Mouse (Mus musculus) limb, embryonic 11.5 days (tissue): ENCODE measurements around the gene Lgr5. TPM values are rescaled to one million over a fixed set of nuclear protein-coding genes. Genes with fewer than 3 reads are reported as not detected.

ENCODE experiments used
- ATAC-seq: fragments of 200-750 bp; cut with Nextera tagmentation; 2 replicates; pipeline ENCODE4 v1.8.0; 2017; ENCODE audit warnings: low read depth; ENCODE audit not compliant: insufficient number of reproducible peaks, low FRiP score, low TSS enrichment
- DNase-seq: peaks from one replicate; pipeline ENCODE4 v3.0.0-alpha.2; 2015; ENCODE audit warnings: low spot score
- H3K27ac ChIP-seq: fragments of 300-500 bp; sonication (generic); replicated peaks from 2 replicates; pipeline ENCODE4 v1.5.1; 2014; ENCODE audit warnings: low read depth, mild to moderate bottlenecking, low read length
- H3K27me3 ChIP-seq: fragments of 300-500 bp; sonication (generic); 2 replicates; pipeline ENCODE4 v1.6.1; 2014; ENCODE audit warnings: mild to moderate bottlenecking, low read length, mixed read lengths; ENCODE audit not compliant: control insufficient read depth, insufficient read depth
- H3K36me3 ChIP-seq: fragments of 300-500 bp; sonication (generic); 2 replicates; pipeline ENCODE4 v1.6.1; 2014; ENCODE audit warnings: mild to moderate bottlenecking, low read length, moderate library complexity, mixed read lengths; ENCODE audit not compliant: control insufficient read depth, insufficient read depth
- H3K4me1 ChIP-seq: fragments of 300-500 bp; sonication (generic); 2 replicates; pipeline ENCODE4 v1.6.1; 2014; ENCODE audit warnings: low read length, mixed read lengths; ENCODE audit not compliant: control insufficient read depth, insufficient read depth
- H3K4me2 ChIP-seq: fragments of 300-500 bp; sonication (generic); 2 replicates; pipeline ENCODE4 v1.6.1; 2014; ENCODE audit warnings: low read depth, mild to moderate bottlenecking, moderate library complexity; ENCODE audit not compliant: severe bottlenecking
- H3K4me3 ChIP-seq: fragments of 300-500 bp; sonication (generic); 2 replicates; pipeline ENCODE4 v1.5.1; 2014; ENCODE audit warnings: low read depth, low read length
- H3K9ac ChIP-seq: fragments of 300-500 bp; sonication (generic); 2 replicates; pipeline ENCODE4 v1.6.1; 2014; ENCODE audit warnings: mild to moderate bottlenecking, low read length
- H3K9me3 ChIP-seq: fragments of 300-500 bp; sonication (generic); 2 replicates; pipeline ENCODE4 v1.6.1; 2016; ENCODE audit warnings: low read length; ENCODE audit not compliant: control insufficient read depth
- WGBS: fragments of 180-500 bp; shearing (Covaris S2); extraction: QIAGEN DNeasy Blood & Tissue Kit; methylation state at CpG from one replicate; pipeline ENCODE4 v1.1.7; 2014; 5-methylcytosine and 5-hydroxymethylcytosine counted together
- polyA plus RNA-seq: library from polyadenylated mRNA; unstranded; fragments of >200 nt; fragmentation: Nextera tagmentation; extraction: Ambion mirVana; gene quantifications from 2 replicates; pipeline ENCODE4 v1.2.1, GENCODE M21; 2014

Gene Lgr5
- polyA plus RNA-seq, 1 experiment from 2014 or later: 4.3 TPM

DNA sequence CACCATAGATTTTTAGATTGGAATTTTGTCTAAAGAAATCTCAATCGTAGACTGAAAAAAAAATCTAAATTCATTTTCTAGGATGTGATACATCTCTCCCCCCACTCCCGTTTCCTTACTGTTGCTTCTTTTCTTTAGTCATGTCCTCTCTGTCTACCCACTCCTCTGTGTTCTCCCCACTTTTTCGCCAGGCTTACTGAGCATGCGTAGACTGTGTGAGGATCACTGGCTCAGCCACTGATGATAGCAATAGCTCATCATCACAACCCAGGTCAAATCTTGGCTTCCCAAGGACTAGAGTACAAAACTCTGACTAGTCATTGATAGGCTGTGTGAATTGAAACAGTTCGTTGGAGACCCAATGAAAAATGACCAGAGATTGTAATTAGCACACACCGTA is 6.1 kb upstream of the Lgr5 start:
- ATAC-seq (0 out of 2 replicates have a peak, but pooled peaks have one; percentile 44), DNase-seq (no peak)
- H3K36me3 ChIP-seq: no peaks in the 10 kb centered on the region
- H3K27me3 ChIP-seq: peaks cover 5% of the 10 kb centered on the region
- H3K9ac ChIP-seq: no peak overlapping the region
- WGBS: 80% methylated on average over 6 of the region's 6 CpGs
- no peak overlapping the region for H3K4me3 ChIP-seq
- H3K4me1 ChIP-seq: peaks cover 4% of the 10 kb centered on the region; the same call in 1 of the 2 replicates
- H3K9me3 ChIP-seq: no peaks in the 10 kb centered on the region
- no peak overlapping the region for H3K4me2 ChIP-seq
- no peak overlapping the region for H3K27ac ChIP-seq

DNA sequence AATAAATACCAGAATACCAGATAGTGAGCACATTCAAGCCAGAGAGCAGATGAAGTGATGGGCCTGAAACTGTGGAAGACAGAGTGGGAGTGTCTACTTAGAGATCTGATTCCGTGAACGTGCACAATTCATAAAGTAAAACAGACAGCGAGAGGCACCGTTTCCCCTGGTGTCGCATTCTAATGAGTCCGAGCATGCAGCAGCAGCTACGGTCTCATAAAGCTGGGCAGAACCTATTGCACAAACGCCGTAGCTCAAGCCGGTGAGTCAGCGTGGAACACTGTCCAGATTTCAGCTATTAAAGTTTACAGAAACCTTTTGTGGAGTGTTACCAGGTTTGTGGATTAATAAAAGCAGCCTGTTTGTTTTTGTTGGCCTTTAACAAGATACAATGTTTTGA is 5.6 kb upstream of the Lgr5 start:
- H3K4me2 ChIP-seq: no peak overlapping the region
- peaks cover 8% of the 10 kb centered on the region for H3K27me3 ChIP-seq
- no peak overlapping the region for H3K4me3 ChIP-seq
- no peaks in the 10 kb centered on the region for H3K9me3 ChIP-seq
- no peak overlapping the region for H3K9ac ChIP-seq
- peak; percentile 59 for DNase-seq
- ATAC-seq: 0 out of 2 replicates have a peak, but pooled peaks have one; percentile 31
- peaks cover 4% of the 10 kb centered on the region; the same call in 1 of the 2 replicates for H3K4me1 ChIP-seq
- no peak overlapping the region for H3K27ac ChIP-seq
- WGBS: 33% methylated on average over 11 of the region's 11 CpGs
- no peaks in the 10 kb centered on the region for H3K36me3 ChIP-seq

DNA sequence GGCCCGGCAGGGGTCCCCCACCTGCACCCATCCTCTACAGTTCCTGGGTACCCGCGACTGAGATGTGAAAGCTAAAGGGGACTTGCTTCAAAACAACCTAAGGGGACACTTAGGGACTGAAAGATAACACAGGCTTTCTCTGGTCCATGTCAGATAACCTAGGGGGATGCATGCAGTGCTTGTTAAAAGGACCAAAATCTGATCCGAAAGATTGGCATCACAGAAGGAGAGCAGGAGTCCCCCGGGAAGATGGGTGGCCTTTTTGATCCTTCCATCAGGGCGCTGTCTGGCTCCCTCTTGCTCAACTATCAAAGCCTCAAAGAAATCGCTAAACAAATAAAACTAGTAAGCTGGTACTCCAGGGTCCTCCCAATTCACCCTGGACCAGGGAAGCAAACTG is 399 bp upstream of the Lgr5 start:
- peak overlapping the region; percentile 97 for H3K4me2 ChIP-seq
- peak overlapping the region; percentile 53 for H3K4me3 ChIP-seq
- H3K27ac ChIP-seq: no peak overlapping the region
- no peaks in the 10 kb centered on the region for H3K9me3 ChIP-seq
- peaks cover 42% of the 10 kb centered on the region for H3K27me3 ChIP-seq
- ATAC-seq: 0 out of 2 replicates have a peak, but pooled peaks have one; percentile 4
- 2% methylated on average over 7 of the region's 7 CpGs for WGBS
- peaks cover 8% of the 10 kb centered on the region; the same call in 1 of the 2 replicates for H3K4me1 ChIP-seq
- DNase-seq: no peak
- no peaks in the 10 kb centered on the region for H3K36me3 ChIP-seq
- H3K9ac ChIP-seq: no peak overlapping the region

DNA sequence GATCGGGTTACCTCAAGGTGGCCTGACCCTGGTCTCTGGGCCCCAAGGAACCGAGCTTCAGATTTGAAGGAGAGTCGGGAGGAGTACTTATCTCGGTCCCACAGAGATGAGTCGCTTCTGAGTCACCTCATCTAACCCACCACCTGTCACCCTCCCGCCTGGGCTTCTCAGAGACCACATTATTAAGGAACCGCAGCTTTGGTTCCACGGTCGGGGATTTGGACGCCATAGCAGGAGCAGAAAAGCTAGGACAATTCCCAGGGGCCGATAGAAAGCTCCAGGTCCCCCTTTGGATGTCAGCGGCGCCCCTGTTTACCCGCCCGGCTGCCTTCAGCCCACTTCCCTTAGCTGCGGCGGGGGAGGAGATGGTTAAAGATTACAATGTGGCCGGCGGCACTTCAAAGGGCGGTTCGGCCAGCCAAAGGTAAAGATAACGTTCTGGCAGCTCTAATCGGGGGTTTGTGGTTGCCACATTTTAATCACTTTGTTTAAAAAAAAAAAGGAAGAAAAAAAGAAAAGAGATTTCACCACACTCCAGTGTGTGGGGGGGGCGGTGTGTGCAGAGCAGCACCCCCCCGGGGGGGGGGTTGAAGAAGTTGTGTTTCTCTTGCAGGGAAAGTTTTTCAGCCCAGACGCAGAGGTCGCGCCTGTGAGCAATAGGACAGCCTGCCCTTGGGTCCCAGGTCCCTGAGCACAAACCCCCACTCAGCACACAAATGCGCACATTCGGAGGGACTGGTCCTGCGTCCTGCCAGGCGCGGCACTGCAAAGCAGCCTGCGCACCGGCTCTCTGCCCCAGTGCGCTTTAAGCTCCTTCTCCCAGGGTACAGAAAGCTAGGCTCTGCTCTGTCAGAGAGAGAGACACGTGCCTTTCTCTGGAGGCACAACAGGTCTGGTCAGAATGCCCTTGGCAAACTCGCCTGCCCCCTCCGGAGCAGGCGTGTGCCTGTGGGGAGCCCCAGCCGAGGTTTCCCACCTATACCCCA is 1.0 kb downstream of the Lgr5 start:
- no peaks in the 10 kb centered on the region for H3K9me3 ChIP-seq
- peak; percentile 65 for DNase-seq
- WGBS: under 1% methylated on average over 41 of the region's 41 CpGs
- peak overlapping the region; percentile 53 for H3K4me3 ChIP-seq
- peak overlapping the region; percentile 1; the same call in 1 of the 2 replicates for H3K9ac ChIP-seq
- no peak overlapping the region for H3K27ac ChIP-seq
- peak overlapping the region; percentile 97 for H3K4me2 ChIP-seq
- peaks cover 6% of the 10 kb centered on the region; the same call in 1 of the 2 replicates for H3K4me1 ChIP-seq
- ATAC-seq: peak; percentile 42
- no peaks in the 10 kb centered on the region for H3K36me3 ChIP-seq
- H3K27me3 ChIP-seq: peaks cover 42% of the 10 kb centered on the region

DNA sequence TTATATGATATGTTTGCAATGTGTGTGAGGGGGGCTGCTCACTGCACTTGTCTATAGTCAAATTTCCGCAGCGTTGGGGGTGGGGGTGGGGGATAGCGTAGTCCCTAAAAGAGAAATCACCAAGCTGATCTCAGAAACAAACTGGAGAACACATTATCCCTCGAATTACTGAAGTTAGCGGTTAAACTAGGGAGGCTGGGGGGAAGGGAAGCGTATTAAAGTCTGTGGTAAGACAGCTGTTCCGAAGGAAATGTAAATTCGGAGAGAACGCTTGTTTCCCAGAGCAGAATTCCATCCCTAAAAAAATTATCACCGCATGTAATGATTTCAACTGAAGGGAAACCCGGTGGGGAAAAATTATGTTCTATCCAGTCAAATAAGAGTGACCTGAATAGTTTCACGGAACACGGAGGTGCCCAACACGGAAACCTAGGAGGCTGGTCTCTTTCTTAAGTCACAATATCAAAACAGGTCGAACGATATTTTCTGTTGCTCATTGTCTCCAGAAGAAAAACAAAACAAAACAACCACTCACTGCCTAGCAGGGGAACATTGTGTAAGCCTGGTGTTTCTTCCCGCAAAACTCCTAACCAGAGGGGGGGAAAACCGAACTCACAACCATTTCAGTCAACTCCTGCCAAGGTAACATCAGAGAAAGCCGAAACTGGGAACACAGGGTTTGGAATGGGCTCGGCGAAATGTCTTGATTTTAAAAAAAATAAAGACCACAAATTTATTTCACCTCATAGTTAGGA is 1.9 kb downstream of the Lgr5 start:
- WGBS: 2% methylated on average over 21 of the region's 21 CpGs

DNA sequence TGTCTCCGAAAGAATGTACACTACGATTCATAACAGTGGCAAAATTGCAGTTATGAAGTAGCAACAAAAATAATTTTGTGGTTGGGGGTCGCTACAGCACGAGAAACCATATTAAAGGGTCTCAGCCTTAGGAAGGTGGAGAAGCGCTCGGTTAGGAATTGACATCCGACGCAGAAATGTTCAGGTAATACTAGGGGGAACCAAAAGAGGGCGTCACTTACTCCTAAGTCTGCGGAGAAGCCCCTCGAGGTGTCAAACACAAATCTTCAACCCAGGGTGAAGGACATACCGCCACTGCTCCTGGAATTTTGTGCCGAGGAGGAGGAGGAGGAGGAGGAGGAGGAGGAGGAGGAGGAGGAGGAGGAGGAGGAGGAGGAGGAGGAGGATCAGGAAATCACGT is 2.9 kb downstream of the Lgr5 start:
- no peak for DNase-seq
- H3K27me3 ChIP-seq: peaks cover 42% of the 10 kb centered on the region

More for the DNA sequence above, 1.9 kb downstream of the Lgr5 start:
- peak overlapping the region; percentile 53 for H3K4me3 ChIP-seq
- H3K9me3 ChIP-seq: no peaks in the 10 kb centered on the region
- H3K4me2 ChIP-seq: peak overlapping the region; percentile 97
- H3K9ac ChIP-seq: no peak overlapping the region
- no peaks in the 10 kb centered on the region for H3K36me3 ChIP-seq
- DNase-seq (peak; percentile 40), ATAC-seq (no peak)
- peaks cover 6% of the 10 kb centered on the region; the same call in 1 of the 2 replicates for H3K4me1 ChIP-seq
- peaks cover 42% of the 10 kb centered on the region for H3K27me3 ChIP-seq
- H3K27ac ChIP-seq: no peak overlapping the region

DNA sequence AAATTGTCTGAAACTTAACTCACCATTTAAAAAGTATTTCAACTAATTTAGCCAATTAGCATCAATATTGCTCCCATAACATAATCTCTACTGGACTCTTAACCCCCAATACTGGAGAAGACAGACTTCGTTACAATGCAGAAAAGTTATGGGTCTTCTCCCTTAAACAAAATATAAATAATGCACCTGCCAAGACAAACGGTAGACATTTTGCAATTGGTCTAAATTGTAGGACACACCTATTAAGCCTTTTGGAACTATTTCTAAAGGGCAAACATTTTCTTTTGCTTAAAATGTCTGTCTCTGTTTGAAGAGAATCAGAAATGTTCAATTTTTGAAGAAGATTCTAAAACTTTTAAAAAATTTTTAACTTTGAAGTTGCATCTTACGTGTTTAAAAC is 4.5 kb downstream of the Lgr5 start:
- Histone ChIP-seq H3K27me3 (peaks cover 32% of the 10 kb centered on the region), H3K4me3 (no peak overlapping the region), H3K9me3 (no peaks in the 10 kb centered on the region), H3K4me1 (peaks cover 6% of the 10 kb centered on the region; the same call in 1 of the 2 replicates), H3K9ac (no peak overlapping the region), H3K4me2 (no peak overlapping the region), H3K36me3 (no peaks in the 10 kb centered on the region), H3K27ac (no peak overlapping the region)
- DNase-seq (no peak), ATAC-seq (no peak)
- 85% methylated on average over 3 of the region's 3 CpGs for WGBS

More for the DNA sequence above, 2.9 kb downstream of the Lgr5 start:
- Histone ChIP-seq H3K9ac (no peak overlapping the region), H3K4me1 (peaks cover 6% of the 10 kb centered on the region; the same call in 1 of the 2 replicates), H3K36me3 (no peaks in the 10 kb centered on the region), H3K9me3 (no peaks in the 10 kb centered on the region), H3K4me3 (no peak overlapping the region), H3K4me2 (no peak overlapping the region), H3K27ac (no peak overlapping the region)
- ATAC-seq: no peak
- WGBS: 20% methylated on average over 13 of the region's 14 CpGs

DNA sequence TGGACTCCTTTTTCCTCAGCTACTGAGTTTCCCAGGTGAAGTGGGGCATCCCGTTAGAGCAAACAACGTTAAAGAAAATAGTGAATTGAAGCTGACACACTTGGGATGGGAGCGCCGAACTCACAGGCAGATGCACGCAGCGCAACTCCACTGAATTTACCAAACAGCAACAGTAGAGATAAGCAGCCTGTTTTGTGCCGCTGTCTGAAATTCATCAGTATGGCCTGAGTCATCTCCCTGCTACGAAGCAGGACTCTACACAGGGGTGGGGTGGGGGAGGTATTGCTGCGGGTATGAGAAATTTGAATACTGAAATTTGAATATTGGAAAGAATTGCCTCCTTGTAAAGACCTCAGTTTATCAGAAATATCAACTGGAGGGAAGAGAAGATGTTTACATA is 5.6 kb downstream of the Lgr5 start:
- peaks cover 3% of the 10 kb centered on the region; the same call in 1 of the 2 replicates for H3K4me1 ChIP-seq
- H3K4me2 ChIP-seq: no peak overlapping the region
- no peak overlapping the region for H3K27ac ChIP-seq
- H3K9ac ChIP-seq: no peak overlapping the region
- DNase-seq (no peak), ATAC-seq (no peak)
- peaks cover 23% of the 10 kb centered on the region for H3K27me3 ChIP-seq
- no peaks in the 10 kb centered on the region for H3K36me3 ChIP-seq
- H3K4me3 ChIP-seq: no peak overlapping the region
- 86% methylated on average over 9 of the region's 9 CpGs for WGBS
- no peaks in the 10 kb centered on the region for H3K9me3 ChIP-seq
